Mouse (Mus musculus): ENCODE results near the gene Cdc14b.

The Cdc14b gene

DNA sequence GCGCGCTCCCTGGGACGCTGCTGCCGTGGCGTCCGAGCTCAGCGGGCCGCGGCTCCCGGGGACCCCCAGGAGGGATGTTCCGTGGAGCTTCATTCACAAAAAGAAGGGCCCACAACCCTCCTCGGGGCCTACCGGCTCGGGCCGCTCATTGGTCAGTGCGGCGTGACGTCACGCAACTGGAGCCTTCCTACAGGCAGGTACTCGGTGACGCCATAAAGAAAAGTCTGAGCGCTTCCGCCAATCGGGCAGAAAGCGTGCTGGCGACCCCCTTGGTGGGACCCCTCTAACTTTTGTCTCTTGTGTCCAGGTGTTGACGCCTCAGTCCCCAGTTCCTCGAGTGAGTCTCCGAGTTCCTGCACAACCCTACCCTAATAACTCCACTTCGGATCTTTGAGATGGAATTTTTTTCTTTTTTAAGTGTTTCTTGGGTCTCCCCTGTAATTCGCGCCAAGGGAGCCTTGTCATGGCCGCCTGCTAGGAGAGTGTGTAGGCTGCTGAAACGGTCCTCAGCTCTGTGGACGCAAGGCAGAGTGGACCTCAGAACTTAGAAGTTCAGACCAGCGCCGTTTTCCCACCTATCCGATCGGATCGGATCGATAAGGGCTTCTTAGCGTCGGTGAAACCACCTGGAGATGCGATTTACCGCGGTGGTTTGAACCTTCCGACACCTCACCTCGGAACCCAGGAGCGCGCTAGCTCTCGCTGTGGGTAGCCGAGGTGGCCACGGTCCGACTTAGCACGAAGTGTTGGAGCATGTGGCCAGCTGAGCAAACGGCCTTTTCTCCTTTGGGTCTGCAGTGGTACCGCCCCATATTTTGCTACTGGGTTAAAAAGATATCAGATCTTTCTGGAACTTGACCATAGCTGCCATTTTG, at the start of gene Cdc14b:
Gene Cdc14b (minus strand): TSS at position 412 of the 875 bp plus-strand sequence.
- in situ Hi-C loops (cut with MboI, MseI): no loop called here

DNA sequence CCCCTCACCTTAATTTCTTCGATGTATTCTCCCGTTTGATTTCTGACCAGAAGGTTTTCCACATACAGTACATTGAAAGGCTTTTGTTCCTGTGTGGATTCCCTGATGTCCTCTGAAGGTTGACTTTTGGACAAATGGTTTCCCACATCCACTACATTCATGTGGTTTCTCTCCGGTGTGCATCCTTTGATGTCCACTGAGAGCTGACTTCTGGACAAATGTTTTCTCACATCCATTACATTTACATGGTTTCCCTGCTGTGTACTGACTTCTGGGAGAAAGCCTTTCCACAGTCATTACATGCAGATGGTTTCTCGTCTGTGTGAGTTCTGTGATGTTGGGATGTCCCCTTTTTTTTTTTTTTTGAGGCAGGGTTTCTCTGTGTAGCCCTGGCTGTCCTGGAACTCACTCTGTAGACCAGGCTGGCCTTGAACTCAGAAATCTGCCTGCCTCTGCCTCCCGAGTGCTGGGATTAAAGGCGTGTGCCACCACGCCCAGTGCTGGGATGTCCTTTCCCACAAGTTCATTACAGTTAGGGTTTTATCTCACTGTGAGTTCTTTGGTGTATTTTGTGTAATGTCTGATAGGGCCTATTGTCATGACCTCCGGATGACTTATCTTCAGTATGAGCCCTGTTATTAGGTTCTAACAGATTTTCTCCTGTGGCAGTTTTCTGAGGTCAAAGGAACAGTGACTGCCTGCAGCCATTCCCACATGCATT, 47.6 kb upstream of the Cdc14b start:
- in situ Hi-C loops (cut with MboI, MseI): loop anchor here (25.0 kb wide), 1 partner anchor 790 kb away; the partner anchor contains the start of gene Mfsd14b

DNA sequence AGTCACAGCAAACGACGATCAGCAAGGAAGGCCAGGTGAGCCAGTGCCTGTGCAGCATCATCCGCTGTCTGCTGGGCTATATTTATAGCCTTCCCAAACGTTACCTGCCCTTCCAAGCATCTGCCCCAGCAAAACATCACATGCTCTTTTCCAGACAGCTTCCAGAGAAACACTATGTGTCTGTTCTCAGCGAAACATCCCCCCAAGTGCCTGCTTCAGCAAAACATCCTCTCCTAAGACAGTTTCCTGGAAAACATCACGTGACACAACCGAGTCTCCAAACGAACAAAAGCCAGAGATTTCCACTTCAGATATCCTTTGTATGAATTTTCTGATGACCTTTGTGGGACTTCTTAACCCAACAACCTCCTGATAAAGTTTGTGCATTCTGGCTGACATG, 45.2 kb upstream of the Cdc14b start:
- in situ Hi-C loops (cut with MboI, MseI): loop anchor here (25.0 kb wide), 1 partner anchor 792 kb away; the partner anchor contains the start of gene Mfsd14b

DNA sequence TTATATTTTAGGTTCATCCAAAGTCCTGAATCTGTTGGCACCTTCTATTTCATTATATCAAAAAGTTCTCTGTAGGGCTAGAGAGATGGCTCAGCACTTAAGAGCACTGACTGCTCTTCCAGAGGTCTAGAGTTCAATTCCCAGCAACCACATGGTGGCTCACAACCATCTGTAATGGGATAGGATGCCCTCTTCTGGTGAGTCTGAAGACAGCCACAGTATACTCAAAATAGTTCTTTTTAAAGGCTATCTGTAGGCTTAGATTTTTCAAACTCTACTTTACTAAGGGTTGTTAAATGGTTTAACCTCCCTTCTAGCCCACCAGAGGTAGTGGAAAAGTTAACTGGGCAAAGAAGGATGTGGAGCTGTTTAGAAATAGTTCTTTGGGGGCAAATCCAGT, 44.7 kb upstream of the Cdc14b start:
- in situ Hi-C loops (cut with MboI, MseI): loop anchor here (5.0 to 25.0 kb wide), 3 partner anchors 48 to 793 kb away; partner anchors contain the start of gene Mfsd14b

DNA sequence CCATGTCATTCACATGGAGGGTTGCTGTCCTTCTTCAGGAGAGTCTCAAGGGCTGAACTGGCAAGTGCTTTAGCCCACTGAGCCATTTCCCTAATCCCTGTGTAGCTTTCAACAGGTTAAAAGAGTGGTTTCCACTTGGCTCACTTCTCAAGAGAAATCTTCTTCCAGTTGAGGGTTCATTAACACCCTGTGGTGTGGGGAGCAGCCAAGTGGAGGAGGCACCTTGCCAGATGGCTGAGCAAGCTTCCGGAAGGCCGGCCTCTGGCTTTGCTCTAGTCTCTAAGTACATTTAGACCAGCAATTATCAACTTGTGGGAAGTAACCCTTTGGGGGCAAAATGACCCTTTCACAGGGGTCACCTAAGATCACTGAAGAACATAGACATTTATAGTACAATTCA, 43.3 kb upstream of the Cdc14b start:
- in situ Hi-C loops (cut with MboI, MseI): loop anchor here (5.0 to 25.0 kb wide), 3 partner anchors 49 to 794 kb away; partner anchors contain the start of gene Mfsd14b

DNA sequence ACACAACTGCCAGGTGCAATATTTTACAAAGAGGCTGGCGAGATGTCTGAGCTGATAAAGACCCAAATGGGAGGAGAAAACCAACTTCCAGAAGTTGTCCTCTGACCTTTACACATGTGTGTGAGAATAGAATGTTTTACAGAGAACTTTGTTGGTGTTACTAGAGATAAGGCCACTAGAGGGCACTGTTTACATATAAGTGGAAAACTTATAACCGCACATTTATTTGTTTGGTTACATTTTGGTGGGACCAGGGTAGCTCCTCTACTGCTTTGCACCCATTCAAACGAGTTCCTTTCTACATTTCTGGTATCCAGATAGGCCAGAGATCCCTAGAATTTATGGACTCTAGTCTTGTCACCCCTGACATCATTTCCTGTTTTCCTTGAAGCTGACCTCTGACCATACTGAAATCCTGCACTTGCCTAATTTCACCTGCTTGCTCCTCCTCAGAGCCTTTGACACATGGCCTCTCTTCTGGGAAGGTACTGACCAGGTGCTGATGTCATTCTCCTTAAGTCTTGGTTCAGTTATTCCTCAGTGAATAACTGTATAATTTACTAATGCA, 40.5 kb upstream of the Cdc14b start:
- in situ Hi-C loops (cut with MboI, MseI): loop anchor here (5.0 to 25.0 kb wide), 3 partner anchors 52 to 797 kb away; partner anchors contain the start of gene Mfsd14b

DNA sequence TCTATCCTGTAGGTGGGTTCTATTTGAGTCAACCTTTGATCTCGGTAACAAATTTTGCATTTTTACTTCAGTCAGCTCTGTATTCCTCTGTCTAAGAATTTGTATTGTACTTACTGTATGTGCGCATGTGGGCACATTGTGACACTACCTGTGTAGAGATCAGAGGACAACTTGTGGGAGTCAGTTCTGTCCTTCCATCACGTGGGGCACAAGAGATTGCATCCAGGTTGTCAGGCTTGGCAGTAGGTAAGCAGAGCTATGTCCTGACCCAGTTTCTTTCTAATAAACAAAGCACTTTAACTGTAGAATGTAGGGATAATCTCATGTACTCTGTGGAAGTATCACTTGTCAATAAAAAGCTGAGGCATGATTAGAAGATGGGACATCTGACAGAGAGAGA, 39.0 kb upstream of the Cdc14b start:
- in situ Hi-C loops (cut with MboI, MseI): loop anchor here (25.0 kb wide), 1 partner anchor 798 kb away; the partner anchor contains the start of gene Mfsd14b

DNA sequence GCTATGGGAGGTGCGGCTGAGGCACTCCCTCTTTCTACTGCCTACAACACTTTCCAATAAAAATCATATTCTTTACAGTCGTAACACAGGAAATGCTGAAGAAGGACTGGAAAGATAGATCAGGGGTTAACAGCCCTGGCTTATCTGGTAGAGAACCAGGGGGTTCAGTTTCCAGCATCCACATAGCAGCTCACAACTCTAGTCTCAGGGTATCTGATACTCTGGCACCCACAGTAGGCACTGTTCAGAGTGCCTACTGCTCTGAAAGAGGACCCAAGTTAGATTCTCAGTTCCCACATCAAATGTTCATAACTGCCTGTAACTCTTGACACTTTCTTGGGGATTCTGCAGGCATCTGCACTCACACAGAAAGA, 37.8 kb upstream of the Cdc14b start:
- in situ Hi-C loops (cut with MboI, MseI): loop anchor here (25.0 kb wide), 1 partner anchor 799 kb away; the partner anchor contains the start of gene Mfsd14b

DNA sequence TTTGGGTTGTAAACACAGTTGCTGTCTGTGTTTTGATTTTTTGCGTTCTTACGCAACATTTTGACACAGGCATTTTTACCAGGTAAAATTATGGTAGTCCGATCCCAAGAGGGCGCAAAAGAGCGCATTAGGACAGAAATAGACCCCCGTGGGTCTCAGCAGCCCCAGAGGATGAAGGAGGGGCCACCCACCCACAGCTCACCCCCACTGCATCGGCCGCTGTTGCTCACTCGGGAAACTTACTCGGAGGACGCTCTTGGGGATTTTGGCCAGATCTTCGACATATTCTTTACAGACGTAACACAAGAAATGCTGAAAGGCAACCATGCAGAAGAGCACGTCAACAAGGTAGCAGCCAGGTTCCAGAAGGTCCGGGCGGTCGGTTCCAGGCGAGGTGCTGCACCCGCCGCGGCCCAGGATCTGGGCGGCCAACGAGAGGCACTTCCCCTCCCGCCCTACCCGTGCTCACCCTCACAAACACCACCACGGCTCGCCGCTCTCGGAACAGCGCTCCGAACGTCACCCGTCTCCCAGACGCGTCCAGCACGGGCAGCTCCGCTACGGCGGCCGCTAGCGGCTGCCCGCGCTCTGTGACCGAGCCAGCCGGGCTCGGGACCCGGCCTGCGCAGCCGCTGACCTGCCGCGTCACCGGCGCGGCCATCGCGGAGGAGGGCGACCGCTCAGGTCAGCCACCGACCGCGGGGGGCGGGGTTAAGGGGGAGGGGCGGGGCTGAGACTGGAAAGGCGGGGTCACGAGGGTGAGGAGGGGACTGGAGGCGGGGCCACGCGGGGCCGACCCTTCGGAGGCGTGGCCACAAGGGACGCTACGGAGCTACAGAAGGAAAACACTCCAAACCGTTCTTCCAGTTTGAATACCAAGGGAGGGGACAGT, 37.2 kb upstream of the Cdc14b start, which contains the start of gene Aaed1:
Gene Aaed1 (minus strand): TSS at position 687 of the 892 bp plus-strand sequence.
- in situ Hi-C loops (cut with MboI, MseI): loop anchor here (25.0 kb wide), 1 partner anchor 800 kb away; the partner anchor contains the start of gene Mfsd14b

DNA sequence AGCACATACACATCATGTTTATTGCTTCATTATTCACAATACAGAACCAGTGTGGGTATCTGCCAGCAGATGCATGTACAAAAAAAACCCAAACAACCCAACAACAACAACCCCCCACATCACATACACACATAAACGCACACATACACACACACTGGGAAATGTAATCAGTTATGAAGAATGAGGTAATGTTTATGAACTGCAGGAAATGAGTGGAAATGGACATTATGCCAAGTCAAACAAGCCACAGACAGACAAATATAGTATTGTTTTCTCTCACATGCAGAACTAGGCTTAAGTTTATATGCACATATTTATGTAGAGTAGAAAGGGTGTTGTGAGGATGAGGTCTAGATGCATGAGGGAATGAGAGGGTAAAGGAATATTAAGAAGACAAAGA, 36.2 kb upstream of the Cdc14b start:
- in situ Hi-C loops (cut with MboI, MseI): loop anchor here (25.0 kb wide), 1 partner anchor 801 kb away; the partner anchor contains the start of gene Mfsd14b

DNA sequence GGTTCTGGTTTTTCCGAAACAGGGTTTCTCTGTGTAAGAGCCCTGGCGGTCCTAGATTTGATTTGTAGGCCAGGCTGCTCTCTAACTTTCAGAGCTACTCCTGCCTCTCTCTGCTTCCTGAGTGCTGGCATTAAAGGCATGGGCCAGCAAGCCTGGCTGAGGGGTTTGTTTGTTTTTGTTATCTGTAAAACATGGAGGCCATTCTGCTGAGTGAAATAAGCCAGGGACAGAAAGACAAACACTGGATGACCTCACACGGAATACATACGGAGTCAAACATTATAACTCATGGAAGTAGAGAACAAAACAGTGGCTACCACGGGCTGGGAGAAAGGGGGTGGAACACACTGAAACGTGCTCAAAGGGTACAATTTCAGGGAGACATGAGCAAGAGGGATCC, 35.5 kb upstream of the Cdc14b start:
- in situ Hi-C loops (cut with MboI, MseI): loop anchor here (25.0 kb wide), 1 partner anchor 802 kb away; the partner anchor contains the start of gene Mfsd14b

DNA sequence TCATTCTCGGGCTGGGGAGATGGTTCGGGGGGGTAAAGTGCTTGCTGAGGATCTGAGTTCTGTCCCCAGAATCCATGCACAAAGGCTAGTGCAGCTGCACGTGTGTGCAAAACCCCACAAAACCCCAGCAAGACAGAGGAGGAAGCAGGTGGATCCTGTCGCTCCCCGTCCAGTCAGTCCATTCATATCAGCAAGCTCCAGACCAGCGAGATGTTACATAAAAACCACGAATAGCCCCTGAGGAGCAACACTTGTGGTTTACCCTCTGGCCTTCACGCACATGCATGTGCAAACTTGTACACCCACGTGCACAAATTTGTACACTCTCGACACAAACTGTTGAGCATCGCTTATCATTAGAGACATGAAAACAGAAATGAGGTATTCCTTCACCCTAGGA, 34.8 kb upstream of the Cdc14b start:
- in situ Hi-C loops (cut with MboI, MseI): loop anchor here (5.0 to 25.0 kb wide), 3 partner anchors 63 to 802 kb away; partner anchors contain the start of gene Mfsd14b

DNA sequence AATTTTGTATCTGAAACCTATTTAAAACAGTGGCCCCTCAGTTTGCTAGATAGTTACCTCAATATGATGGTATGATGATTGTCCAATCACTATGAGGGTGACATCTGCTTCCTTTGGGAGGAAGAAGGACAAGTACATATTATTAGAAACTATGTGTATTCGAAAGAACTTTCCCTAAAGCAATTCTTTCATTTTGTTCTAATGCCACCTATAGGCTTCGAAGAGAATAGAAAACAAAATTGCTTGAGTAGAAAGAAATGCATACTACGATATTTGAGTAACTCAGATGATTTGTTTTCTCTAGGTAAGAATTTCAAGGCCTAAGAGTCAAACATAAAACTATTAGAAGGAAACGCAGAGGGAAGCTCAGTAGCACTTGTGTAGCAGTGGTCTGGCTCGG, 33.9 kb upstream of the Cdc14b start:
- in situ Hi-C loops (cut with MboI, MseI): loop anchor here (5.0 to 25.0 kb wide), 3 partner anchors 62 to 803 kb away; partner anchors contain the start of gene Mfsd14b

DNA sequence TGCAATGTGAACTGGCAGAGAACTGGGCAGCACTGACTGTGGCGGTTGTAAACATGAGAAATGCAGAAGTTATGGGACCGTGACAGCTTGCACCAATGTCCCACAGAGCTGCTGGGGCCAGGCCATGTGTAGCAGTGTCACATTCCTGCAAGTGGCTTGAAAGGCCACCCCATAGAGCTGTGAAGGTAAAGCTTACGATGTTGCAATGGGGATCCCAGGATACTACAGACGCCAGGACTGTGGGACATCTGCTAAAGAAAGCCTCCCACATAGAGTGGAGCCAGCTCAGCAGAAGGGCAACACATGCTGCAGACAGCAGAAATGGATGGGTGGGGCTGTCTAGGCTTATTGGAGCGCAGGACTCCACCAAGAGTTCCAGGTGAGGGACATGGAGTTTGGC, 32.4 kb upstream of the Cdc14b start:
- in situ Hi-C loops (cut with MboI, MseI): loop anchor here (5.0 to 25.0 kb wide), 3 partner anchors 60 to 805 kb away; partner anchors contain the start of gene Mfsd14b

DNA sequence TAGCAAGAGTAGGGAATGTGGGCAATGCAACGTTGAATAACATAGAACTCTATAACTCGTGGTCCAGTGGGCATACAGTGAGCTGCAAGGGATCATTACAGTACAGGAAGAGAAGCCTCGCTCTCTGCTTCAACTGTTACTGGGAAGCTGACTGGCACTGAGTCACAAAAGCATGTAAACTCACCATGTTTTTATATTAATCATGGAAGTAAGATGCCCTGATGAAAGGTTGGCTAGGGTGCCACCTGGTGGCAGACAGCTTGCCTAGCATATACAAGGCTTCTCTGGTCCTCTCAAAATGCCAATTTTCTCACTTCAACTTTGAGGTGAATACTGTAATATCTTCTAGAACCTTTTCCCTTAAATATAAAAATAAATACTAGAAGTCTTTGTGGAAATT, 31.0 kb upstream of the Cdc14b start:
- in situ Hi-C loops (cut with MboI, MseI): loop anchor here (5.0 to 25.0 kb wide), 3 partner anchors 59 to 806 kb away; partner anchors contain the start of gene Mfsd14b

DNA sequence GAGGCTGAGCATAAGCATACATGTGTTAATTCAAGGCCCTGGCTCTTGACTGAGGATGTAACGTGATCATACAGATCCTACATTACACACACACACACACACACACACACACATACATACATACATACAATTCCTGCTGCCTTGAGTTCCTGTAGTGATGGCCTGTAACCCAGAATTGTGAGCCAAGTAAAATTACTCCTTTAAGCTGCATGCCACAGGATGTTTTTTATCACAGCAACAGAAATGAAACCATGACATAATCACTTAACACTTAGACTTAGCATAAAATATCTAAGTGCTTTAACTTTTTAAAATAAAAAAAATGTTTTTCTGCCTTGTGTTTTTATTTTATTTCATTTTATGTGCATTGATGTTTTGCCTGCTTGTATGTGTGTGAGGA, 24.0 kb upstream of the Cdc14b start:
- in situ Hi-C loops (cut with MboI, MseI): no loop called here

DNA sequence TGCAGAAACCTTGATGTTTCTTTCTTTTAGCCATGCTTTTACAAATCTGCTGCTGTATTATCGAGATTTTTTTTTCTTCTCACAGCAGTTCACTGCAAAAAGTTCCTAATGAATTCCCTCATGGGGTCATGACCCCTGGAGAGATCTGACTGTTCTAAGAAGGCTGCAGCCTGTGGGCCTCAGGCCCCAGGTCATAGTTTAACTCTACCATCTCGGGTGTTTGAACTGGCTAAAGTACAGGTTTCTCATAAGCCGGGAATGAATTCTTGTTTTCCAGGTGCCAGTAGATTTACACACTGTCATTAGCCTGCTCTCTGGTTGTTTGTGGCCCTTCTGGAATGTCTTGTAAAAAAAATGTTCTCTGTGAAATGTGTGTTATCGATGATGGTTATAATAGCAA, 11.7 kb upstream of the Cdc14b start:
- in situ Hi-C loops (cut with MboI, MseI): no loop called here

DNA sequence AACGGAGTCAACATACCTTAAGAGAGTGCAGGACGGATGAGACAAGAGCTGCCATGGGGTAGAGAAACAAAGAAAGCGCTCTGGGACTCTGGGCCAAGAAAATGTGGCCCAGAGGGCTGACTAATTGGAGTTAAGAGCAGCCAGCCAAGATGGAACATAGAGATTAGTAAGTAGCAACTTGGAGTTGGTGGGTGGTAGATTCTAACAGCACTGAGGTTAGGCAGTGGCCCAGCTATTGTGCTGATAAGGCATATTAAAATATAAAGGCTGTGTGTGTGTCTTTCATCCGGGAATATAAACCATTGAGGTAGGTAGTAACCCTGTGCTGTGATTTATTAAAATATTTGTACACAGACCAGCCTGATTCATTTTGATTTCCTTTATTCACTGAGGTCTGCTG, 11.2 kb upstream of the Cdc14b start:
- in situ Hi-C loops (cut with MboI, MseI): no loop called here

DNA sequence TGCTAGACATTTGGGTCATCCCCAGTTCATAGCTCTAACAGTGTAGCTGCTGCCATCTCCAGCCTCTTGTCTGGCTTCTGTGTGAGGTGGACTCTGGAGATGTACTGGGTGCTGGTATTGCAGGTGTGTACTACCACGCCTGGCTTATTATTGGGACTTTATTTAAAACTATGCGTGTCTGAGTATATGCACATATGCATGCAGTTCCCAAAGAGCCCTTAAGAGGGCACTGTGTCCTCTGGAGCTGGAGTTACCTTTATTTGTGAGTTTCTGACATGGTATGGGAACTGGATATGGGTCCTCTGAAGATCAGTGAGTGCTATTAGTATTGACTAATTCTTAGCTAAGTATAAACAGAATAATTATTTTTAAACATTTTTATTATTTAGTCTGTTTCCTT, 9.6 kb upstream of the Cdc14b start:
- in situ Hi-C loops (cut with MboI, MseI): no loop called here

DNA sequence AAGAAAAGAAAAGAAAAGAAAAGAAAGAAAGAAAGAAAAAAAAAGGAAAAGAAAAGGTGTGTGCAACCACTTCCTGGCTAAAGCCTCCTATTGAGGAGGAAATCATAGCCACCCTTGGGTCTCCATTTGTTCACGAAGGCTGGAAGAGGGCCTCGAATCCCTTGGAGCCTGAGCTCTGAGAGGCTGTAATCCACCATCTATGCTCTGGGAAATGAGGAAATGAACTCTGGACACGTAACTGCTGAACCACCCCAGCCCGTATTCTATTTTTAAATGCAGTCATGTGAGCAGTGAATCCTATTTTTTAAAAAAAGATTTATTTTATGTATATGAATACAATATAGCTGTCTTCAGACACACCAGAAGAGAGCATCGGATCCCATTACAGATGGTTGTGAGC, 5.8 kb upstream of the Cdc14b start:
- in situ Hi-C loops (cut with MboI, MseI): no loop called here

All from regulatory T cell (primary cell).